Mouse (Mus musculus): ENCODE measurements at regions not wholly inside any gene's neighbourhood (a gene's known extent, or its start where the extent isn't known, plus 50 kb on each side); places are given as distances from the start of the nearest gene placed in this dataset.

DNA sequence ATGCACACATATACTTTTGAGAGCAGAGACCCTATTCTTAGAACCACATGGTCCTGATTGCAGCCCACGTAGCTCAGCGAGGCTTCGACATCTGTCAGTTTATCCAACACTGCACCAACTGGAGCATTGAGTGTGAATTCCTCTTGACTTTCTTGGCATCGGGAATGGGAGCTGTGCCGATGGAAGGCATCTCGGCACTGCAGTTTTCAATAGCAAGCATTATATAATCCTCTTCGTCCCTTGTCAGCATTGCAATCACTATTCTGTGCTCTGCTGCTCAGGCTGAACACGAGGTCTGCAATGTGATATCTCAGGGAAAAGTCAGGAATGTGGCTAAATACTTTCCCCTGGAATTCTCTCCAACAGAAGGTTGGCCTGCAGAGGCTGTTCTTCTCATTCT lies 224.6 kb downstream of the Lnpk start:
- Histone ChIP-seq H3K4me3 (ENCODE audit: control insufficient read depth in 1 of 2, insufficient read depth in 1 of 2, low read depth in 1 of 2, low read length in 2 of 2) (no peak overlapping the region), H3K4me2 (ENCODE audit: low read length) (no peak overlapping the region), H3K9ac (ENCODE audit: low read length) (no peak overlapping the region), H3K36me3 (ENCODE audit: control insufficient read depth, insufficient read depth, low read length) (no peaks in the 10 kb centered on the region), H3K27ac (replicated peaks in 1 of 2; ENCODE audit: control insufficient read depth in 1 of 2, insufficient read depth in 1 of 2, low read depth in 2 of 2, low read length in 2 of 2) (no peak overlapping the region), H3K9me3 (ENCODE audit: control insufficient read depth, low read length) (no peaks in the 10 kb centered on the region), H3K27me3 (ENCODE audit: control insufficient read depth, insufficient read depth, low read length) (no peaks in the 10 kb centered on the region), H3K4me1 (ENCODE audit: control insufficient read depth in 2 of 2, insufficient read depth in 2 of 2, low read length in 2 of 2) (0 out of 4 replicates have a peak, but pooled peaks cover 0 to 3% of the 10 kb centered on the region in 2 experiments)
- 32% methylated on average over 8 of the region's 8 CpGs for WGBS
- no peak for ATAC-seq (ENCODE audit: insufficient number of reproducible peaks, insufficient read depth, low FRiP score, low read depth)

DNA sequence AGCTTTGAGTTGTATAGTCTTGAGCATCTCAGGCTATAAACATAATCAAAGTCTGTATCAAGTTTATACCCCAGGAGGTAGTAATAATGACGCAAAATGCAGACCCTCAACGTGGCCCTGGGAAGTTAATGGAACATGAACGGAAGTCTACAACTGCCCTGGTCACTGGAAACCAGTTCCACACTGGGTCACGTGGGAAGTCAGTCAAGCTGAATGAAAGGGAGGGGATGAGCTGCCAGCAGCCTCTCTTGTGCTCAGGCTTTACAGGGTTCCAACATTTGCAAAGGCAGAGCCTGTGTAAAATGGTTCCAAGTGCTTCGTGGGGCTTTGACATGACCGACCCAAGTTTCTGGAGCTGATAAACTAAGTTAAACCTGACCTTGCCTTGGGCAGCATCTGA lies 229.4 kb downstream of the Lnpk start:
- WGBS: 80% methylated on average over 6 of the region's 6 CpGs
- H3K9ac ChIP-seq (ENCODE audit: low read length): no peak overlapping the region
- 0 out of 4 replicates have a peak, but pooled peaks cover 0 to 3% of the 10 kb centered on the region in 2 experiments for H3K4me1 ChIP-seq (ENCODE audit: control insufficient read depth in 2 of 2, insufficient read depth in 2 of 2, low read length in 2 of 2)
- H3K4me2 ChIP-seq (ENCODE audit: low read length): no peak overlapping the region
- no peak overlapping the region for H3K4me3 ChIP-seq (ENCODE audit: control insufficient read depth in 1 of 2, insufficient read depth in 1 of 2, low read depth in 1 of 2, low read length in 2 of 2)
- no peaks in the 10 kb centered on the region for H3K36me3 ChIP-seq (ENCODE audit: control insufficient read depth, insufficient read depth, low read length)
- H3K27me3 ChIP-seq (ENCODE audit: control insufficient read depth, insufficient read depth, low read length): no peaks in the 10 kb centered on the region
- H3K9me3 ChIP-seq (ENCODE audit: control insufficient read depth, low read length): no peaks in the 10 kb centered on the region
- H3K27ac ChIP-seq (replicated peaks in 1 of 2; ENCODE audit: control insufficient read depth in 1 of 2, insufficient read depth in 1 of 2, low read depth in 2 of 2, low read length in 2 of 2): no peak overlapping the region
- ATAC-seq (ENCODE audit: insufficient number of reproducible peaks, insufficient read depth, low FRiP score, low read depth): no peak

- ATAC-seq (ENCODE audit: insufficient number of reproducible peaks, insufficient read depth, low FRiP score, low read depth): no peak
These were observed 272.9 kb downstream of the Lnpk start for GRCm38 (mm10) chr2:74306301-74306700.

GRCm38 (mm10) chr2:74300885-74301451 lies 278.3 kb downstream of the Lnpk start:
- ATAC-seq (ENCODE audit: insufficient number of reproducible peaks, insufficient read depth, low FRiP score, low read depth): no peak
- 15% methylated on average over 9 of the region's 9 CpGs for WGBS
- Histone ChIP-seq H3K9me3 (ENCODE audit: control insufficient read depth, low read length) (no peaks in the 10 kb centered on the region), H3K27me3 (ENCODE audit: control insufficient read depth, insufficient read depth, low read length) (no peaks in the 10 kb centered on the region), H3K4me3 (ENCODE audit: control insufficient read depth in 1 of 2, insufficient read depth in 1 of 2, low read depth in 1 of 2, low read length in 2 of 2) (peak overlapping the region; percentile 36 to 37), H3K27ac (replicated peaks in 1 of 2; ENCODE audit: control insufficient read depth in 1 of 2, insufficient read depth in 1 of 2, low read depth in 2 of 2, low read length in 2 of 2) (no peak overlapping the region), H3K4me1 (ENCODE audit: control insufficient read depth in 2 of 2, insufficient read depth in 2 of 2, low read length in 2 of 2) (peaks cover 0 to 3% of the 10 kb centered on the region in 2 experiments; a peak in 1 of 4 replicates), H3K36me3 (ENCODE audit: control insufficient read depth, insufficient read depth, low read length) (no peaks in the 10 kb centered on the region), H3K4me2 (ENCODE audit: low read length) (peak overlapping the region; percentile 67), H3K9ac (ENCODE audit: low read length) (no peak overlapping the region)

More at GRCm38 (mm10) chr2:74306301-74306700, 272.9 kb downstream of the Lnpk start:
- no peaks in the 10 kb centered on the region for H3K36me3 ChIP-seq (ENCODE audit: control insufficient read depth, insufficient read depth, low read length)
- H3K9me3 ChIP-seq (ENCODE audit: control insufficient read depth, low read length): no peaks in the 10 kb centered on the region
- no peaks in the 10 kb centered on the region for H3K27me3 ChIP-seq (ENCODE audit: control insufficient read depth, insufficient read depth, low read length)
- WGBS: 75% methylated on average over 9 of the region's 9 CpGs
- H3K4me3 ChIP-seq (ENCODE audit: control insufficient read depth in 1 of 2, insufficient read depth in 1 of 2, low read depth in 1 of 2, low read length in 2 of 2): no peak overlapping the region
- no peak overlapping the region for H3K4me2 ChIP-seq (ENCODE audit: low read length)
- H3K4me1 ChIP-seq (ENCODE audit: control insufficient read depth in 2 of 2, insufficient read depth in 2 of 2, low read length in 2 of 2): no peaks in the 10 kb centered on the region
- H3K9ac ChIP-seq (ENCODE audit: low read length): no peak overlapping the region
- H3K27ac ChIP-seq (replicated peaks in 1 of 2; ENCODE audit: control insufficient read depth in 1 of 2, insufficient read depth in 1 of 2, low read depth in 2 of 2, low read length in 2 of 2): no peak overlapping the region

- Histone ChIP-seq H3K9ac (ENCODE audit: low read length) (no peak overlapping the region), H3K36me3 (ENCODE audit: control insufficient read depth, insufficient read depth, low read length) (no peaks in the 10 kb centered on the region), H3K4me1 (ENCODE audit: control insufficient read depth in 2 of 2, insufficient read depth in 2 of 2, low read length in 2 of 2) (peaks cover 0 to 3% of the 10 kb centered on the region in 2 experiments; a peak in 1 of 4 replicates), H3K27me3 (ENCODE audit: control insufficient read depth, insufficient read depth, low read length) (no peaks in the 10 kb centered on the region), H3K4me3 (ENCODE audit: control insufficient read depth in 1 of 2, insufficient read depth in 1 of 2, low read depth in 1 of 2, low read length in 2 of 2) (peak overlapping the region; percentile 36 to 37), H3K9me3 (ENCODE audit: control insufficient read depth, low read length) (no peaks in the 10 kb centered on the region), H3K27ac (replicated peaks in 1 of 2; ENCODE audit: control insufficient read depth in 1 of 2, insufficient read depth in 1 of 2, low read depth in 2 of 2, low read length in 2 of 2) (no peak overlapping the region), H3K4me2 (ENCODE audit: low read length) (peak overlapping the region; percentile 67)
- WGBS: 1% methylated on average over 11 of the region's 11 CpGs
- ATAC-seq (ENCODE audit: insufficient number of reproducible peaks, insufficient read depth, low FRiP score, low read depth): no peak
These were observed 278.9 kb downstream of the Lnpk start for GRCm38 (mm10) chr2:74300366-74300791.

DNA sequence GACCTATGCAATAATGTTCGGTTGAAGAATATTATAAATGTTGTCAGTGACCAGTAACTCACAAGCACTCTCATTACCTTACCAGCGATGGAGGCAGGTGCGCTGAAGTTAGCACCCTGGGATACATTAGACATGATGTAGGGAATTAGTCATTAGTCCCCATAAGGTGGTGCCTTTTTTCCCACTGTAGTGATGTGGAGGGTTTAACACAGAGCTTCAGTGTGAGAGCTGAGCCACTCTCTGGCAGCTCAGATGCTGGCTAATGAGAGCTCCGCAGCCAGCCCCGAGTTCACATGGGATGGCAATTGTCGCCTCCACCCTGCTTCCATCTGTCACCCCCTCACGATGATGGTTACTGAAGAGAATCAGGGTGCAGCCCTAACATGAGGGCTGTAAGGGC lies 286.6 kb downstream of the Lnpk start:
- no peaks in the 10 kb centered on the region for H3K4me1 ChIP-seq (ENCODE audit: control insufficient read depth in 2 of 2, insufficient read depth in 2 of 2, low read length in 2 of 2)
- WGBS: 87% methylated on average over 7 of the region's 7 CpGs
- no peak overlapping the region for H3K4me2 ChIP-seq (ENCODE audit: low read length)
- H3K4me3 ChIP-seq (ENCODE audit: control insufficient read depth in 1 of 2, insufficient read depth in 1 of 2, low read depth in 1 of 2, low read length in 2 of 2): no peak overlapping the region
- H3K27me3 ChIP-seq (ENCODE audit: control insufficient read depth, insufficient read depth, low read length): no peaks in the 10 kb centered on the region
- H3K36me3 ChIP-seq (ENCODE audit: control insufficient read depth, insufficient read depth, low read length): no peaks in the 10 kb centered on the region
- no peaks in the 10 kb centered on the region for H3K9me3 ChIP-seq (ENCODE audit: control insufficient read depth, low read length)
- H3K9ac ChIP-seq (ENCODE audit: low read length): no peak overlapping the region
- H3K27ac ChIP-seq (replicated peaks in 1 of 2; ENCODE audit: control insufficient read depth in 1 of 2, insufficient read depth in 1 of 2, low read depth in 2 of 2, low read length in 2 of 2): no peak overlapping the region
- no peak for ATAC-seq (ENCODE audit: insufficient number of reproducible peaks, insufficient read depth, low FRiP score, low read depth)

DNA sequence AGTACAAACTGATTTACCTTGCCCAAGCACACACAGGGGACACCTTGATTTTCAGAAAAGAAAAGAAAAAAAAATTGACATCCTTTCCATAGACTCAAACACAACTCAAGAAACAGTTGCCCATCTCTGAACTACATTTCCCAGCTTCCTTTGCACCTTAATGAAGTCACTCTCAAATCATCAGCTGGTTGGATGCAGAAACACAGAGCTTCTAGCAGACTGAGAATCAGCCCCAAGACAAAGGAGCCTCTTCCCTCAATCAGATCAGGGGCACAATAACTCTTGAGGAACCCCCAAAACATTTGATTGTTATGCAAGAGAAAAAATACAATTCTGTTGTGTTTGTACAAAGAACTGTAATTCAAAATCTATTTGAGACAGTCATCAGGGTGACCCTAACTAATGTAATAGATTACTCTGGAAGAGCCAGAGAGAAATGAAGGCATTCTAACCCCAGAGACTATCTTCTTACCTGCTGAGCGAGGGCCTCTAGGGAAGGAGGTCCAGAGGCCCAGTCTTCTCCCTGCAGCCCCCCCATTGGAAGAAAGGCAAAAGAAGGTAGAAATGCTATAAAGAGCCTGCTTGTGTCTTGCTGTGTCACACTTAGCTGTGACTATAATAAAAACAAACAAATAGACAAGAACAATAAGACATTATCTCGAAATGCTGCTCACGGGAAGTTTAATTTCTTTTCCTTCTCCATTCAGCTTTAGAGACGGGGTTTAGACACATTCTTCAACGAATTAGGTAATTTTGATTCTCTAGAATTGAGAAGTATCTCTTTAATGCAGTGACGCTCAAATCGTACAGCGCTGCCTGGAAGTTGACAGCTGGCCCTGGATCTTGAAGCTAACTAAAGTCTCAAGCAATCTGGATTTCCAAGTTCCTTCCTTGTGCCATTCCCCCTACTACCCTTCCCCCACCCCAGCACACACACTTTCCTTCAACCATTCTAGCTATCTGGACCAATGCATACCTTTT lies 287.5 kb downstream of the Lnpk start:
- H3K27me3 ChIP-seq (ENCODE audit: control insufficient read depth, insufficient read depth, low read length): no peaks in the 10 kb centered on the region
- ATAC-seq (ENCODE audit: insufficient number of reproducible peaks, insufficient read depth, low FRiP score, low read depth): no peak
- no peaks in the 10 kb centered on the region for H3K4me1 ChIP-seq (ENCODE audit: control insufficient read depth in 2 of 2, insufficient read depth in 2 of 2, low read length in 2 of 2)
- no peak overlapping the region for H3K9ac ChIP-seq (ENCODE audit: low read length)
- no peak overlapping the region for H3K4me3 ChIP-seq (ENCODE audit: control insufficient read depth in 1 of 2, insufficient read depth in 1 of 2, low read depth in 1 of 2, low read length in 2 of 2)
- H3K9me3 ChIP-seq (ENCODE audit: control insufficient read depth, low read length): no peaks in the 10 kb centered on the region
- no peaks in the 10 kb centered on the region for H3K36me3 ChIP-seq (ENCODE audit: control insufficient read depth, insufficient read depth, low read length)
- no peak overlapping the region for H3K27ac ChIP-seq (replicated peaks in 1 of 2; ENCODE audit: control insufficient read depth in 1 of 2, insufficient read depth in 1 of 2, low read depth in 2 of 2, low read length in 2 of 2)
- WGBS: 75% methylated on average over 8 of the region's 8 CpGs
- no peak overlapping the region for H3K4me2 ChIP-seq (ENCODE audit: low read length)

Measured in heart, embryonic 14.5 days (tissue).